Mouse (Mus musculus) right cerebral cortex, postnatal 4 days (tissue): ENCODE data around the gene Morn3.

Source experiments
- DNase-seq: peaks from one replicate; pipeline ENCODE4 v3.0.0-alpha.2; 2022

The Morn3 gene

DNA sequence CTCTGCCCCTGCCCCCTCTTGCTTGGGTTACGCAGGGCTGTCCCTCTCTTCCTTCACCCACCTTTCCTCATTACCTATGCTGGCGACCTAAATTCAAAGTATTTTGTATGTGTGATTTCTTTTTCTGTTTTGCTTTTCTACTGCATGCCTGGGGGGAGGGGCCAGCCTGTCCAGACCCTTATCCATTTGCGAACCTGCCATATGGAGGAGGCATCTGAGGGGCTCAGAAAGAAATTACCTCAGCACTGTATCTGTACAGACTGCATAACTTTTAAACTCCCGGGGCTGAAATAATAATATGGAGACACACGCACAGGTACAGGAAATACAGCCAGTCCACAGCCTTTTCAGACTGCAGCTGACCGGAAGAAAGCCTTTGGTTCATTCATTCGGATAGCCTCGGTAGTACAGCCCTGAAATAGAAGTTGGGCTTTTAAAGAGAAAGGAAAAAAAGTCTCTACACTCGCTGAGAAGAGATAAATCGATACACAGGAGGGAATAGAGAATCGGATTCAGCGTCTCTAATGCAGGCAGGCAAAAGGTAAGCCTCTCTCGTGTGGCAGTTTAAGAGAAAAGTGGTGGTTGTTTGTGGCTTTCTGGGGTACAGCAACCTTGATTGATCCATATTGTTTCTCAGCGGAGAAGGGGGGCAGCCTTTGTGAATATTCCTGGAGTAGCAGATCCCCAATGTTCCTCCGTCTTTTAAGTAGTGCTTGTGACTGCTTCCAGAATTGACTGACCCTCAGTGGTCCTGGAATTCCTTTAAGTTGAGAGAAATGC lies 57.1 kb downstream of the Morn3 start, which contains the start of gene Kdm2b:
Gene Kdm2b (minus strand): TSS at position 273 of the 780 bp plus-strand sequence.
- DNase-seq, result no peak

DNA sequence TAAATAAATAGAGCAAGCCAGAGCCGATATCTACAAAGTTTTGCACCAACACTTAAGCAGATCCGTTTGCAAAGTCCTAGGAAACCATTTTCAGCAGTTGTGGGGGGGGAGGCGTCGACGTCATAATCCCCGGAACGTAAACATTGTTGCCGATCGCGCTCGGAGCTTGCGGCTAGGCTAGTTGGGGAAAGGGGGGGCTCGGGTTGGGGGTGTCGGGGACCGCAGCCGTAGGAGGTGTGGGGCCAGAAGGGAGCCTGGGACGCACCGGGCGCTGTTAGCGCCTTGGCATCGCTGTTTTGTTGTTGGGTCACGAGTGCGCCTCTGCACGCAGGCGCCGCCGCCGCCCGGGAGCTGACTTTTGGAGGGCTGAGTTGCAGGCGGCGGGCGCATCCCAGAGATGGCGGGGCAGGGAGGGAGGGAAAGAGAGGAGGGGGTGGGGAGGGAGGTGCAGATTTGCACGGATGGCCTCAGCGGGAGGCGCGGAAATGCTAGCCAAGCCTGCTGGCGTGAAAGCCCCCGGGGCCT lies 57.8 kb downstream of the Morn3 start:
- DNase-seq, result peak; percentile 63

DNA sequence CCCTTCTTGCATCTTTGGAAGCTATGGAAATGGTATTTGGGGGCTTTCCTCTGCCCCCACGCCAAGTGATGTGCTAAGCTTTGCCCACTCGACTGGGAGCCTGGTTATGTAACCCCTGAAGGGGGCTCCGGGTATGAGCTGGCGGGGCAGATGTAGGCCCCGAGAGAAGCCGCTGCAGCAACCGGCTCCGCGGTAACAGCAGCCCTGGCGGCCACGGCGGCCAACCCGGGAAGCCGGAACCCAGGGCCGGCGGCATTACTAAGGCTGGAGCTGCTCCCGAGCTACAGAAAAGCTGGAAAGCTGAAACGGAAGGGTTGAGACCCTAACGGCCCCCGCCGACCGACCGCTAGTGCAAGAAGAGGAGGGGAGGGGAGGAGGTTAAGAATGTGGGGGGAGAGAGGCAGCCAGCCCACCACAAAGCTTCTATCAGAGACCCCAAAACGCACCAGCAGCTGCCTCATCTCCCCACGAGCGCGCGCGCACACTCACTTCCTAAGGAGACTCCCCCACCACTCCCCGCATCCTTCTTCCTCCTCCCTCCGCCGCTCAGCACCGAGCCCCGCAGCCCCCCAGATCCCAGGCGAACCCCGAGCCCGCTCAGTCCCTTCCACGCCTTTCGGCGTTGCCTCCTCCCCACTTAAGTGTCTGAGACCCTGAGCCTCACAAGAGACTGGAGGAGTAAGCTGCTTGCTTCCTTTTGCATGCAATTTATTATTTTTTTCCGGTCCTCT lies 58.6 kb downstream of the Morn3 start:
- peak; percentile 47 for DNase-seq

DNA sequence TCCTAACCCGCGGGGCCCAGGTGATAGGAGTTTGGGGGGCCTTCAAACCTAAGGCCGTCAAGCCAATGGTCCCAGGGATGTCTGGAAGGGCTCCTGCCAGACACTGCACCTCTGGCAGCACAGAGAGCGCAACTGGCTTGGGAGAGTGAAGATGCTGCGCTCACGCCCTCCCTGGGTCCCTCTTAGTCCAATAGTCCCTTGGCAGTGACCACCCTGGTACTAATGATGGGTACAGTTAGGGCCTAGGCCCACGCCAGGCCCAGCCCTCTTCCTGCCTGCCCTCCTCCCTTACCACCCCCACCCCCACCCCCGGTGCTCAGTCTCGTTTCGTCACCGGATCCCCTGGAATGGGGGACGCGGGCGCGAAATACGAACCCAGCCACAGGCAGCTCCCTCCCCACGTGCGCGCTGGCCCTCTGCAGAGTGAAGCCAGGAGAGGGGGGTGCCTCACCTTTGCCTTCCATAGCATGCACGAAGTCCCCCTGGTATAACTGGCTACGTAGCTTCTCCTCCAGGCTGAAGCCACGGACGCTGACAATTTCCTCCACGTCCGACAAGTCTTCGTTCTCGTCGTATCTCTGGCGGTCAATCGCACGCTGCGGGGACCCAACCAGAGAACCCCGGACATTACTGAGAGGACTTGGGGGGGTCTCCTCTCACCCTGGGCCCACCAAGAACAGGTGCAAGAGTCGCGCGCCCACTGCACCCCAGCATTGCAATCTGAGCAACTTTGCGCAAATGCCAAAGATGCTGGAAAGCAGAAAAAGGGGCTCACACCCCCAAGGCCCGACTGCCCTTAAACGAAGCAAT lies 59.4 kb downstream of the Morn3 start:
- DNase-seq, result peak; percentile 60

DNA sequence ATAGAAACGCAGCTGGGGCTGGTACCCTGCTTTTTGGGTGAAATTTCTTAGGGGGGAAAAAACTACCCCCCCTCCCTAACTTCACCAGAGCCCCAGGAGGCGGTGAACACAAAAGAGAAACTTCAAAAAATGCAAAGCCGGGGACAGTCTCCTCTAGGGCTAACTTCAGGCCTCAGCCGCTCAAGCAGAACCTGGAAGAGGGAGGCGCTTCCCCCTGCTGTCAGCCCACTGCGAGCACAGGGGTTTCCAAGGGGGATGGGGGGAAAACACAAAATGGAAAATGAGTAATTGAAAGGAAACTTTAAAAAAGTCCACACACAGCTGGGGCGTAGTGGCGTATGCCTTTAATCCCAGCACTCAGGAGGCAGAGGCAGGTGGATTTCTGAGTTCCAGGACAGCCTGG lies 60.7 kb downstream of the Morn3 start:
- DNase-seq, result no peak
